Mouse (Mus musculus) limb, embryonic 12.5 days (tissue): ENCODE measurements around the gene Csnk1g1. TPM values are rescaled to one million over a fixed set of nuclear protein-coding genes. Genes with fewer than 3 reads are reported as not detected.

Experiments
- ATAC-seq: fragments of 200-750 bp; cut with Nextera tagmentation; 2 replicates; pipeline ENCODE4 v1.8.0; 2017; ENCODE audit warnings: low read depth, moderate TSS enrichment; ENCODE audit not compliant: insufficient number of reproducible peaks, insufficient read depth, low FRiP score, low TSS enrichment
- H3K27ac ChIP-seq: fragments of 300-500 bp; sonication (generic); 2 replicates; pipeline ENCODE4 v1.5.1; 2016; ENCODE audit warnings: mild to moderate bottlenecking, moderate library complexity
- H3K27me3 ChIP-seq: fragments of 300-500 bp; sonication (generic); 2 replicates; pipeline ENCODE4 v1.6.1; 2016; ENCODE audit warnings: mild to moderate bottlenecking, moderate library complexity
- H3K36me3 ChIP-seq: fragments of 300-500 bp; sonication (generic); 2 replicates; pipeline ENCODE4 v1.6.1; 2016; ENCODE audit warnings: mild to moderate bottlenecking, moderate library complexity
- H3K4me1 ChIP-seq: fragments of 300-500 bp; sonication (generic); replicated peaks from 2 replicates; pipeline ENCODE4 v1.6.1; 2016
- H3K4me2 ChIP-seq: fragments of 300-500 bp; sonication (generic); 2 replicates; pipeline ENCODE4 v1.6.1; 2016; ENCODE audit warnings: mild to moderate bottlenecking, moderate library complexity
- H3K4me3 ChIP-seq: fragments of 300-500 bp; sonication (generic); replicated peaks from 2 replicates; pipeline ENCODE4 v1.5.1; 2016; ENCODE audit warnings: mild to moderate bottlenecking
- H3K9ac ChIP-seq: fragments of 300-500 bp; sonication (generic); replicated peaks from 2 replicates; pipeline ENCODE4 v1.6.1; 2016; ENCODE audit warnings: mild to moderate bottlenecking, moderate library complexity
- H3K9me3 ChIP-seq: fragments of 300-500 bp; sonication (generic); 2 replicates; pipeline ENCODE4 v1.6.1; 2016; ENCODE audit warnings: mild to moderate bottlenecking, moderate library complexity
- WGBS: fragments of 180-500 bp; shearing (Covaris S2); methylation state at CpG from one replicate; pipeline ENCODE4 v1.1.7; 2016; 5-methylcytosine and 5-hydroxymethylcytosine counted together
- polyA plus RNA-seq: library from polyadenylated mRNA; unstranded; fragments of >200 nt; fragmentation: Nextera tagmentation; extraction: Ambion mirVana; gene quantifications from 2 replicates; pipeline ENCODE4 v1.2.1, GENCODE M21; 2016

The Csnk1g1 gene
- polyA plus RNA-seq, 1 experiment from 2014 or later, result 18.1 TPM

GRCm38 (mm10) chr9:66052731-66053130 is 144.0 kb downstream of the Csnk1g1 start:
- Histone ChIP-seq H3K36me3 (no peaks in the 10 kb centered on the region), H3K4me3 (no peak overlapping the region), H3K27ac (no peak overlapping the region), H3K9ac (no peak overlapping the region), H3K4me2 (no peak overlapping the region), H3K9me3 (no peaks in the 10 kb centered on the region), H3K27me3 (no peaks in the 10 kb centered on the region), H3K4me1 (no peaks in the 10 kb centered on the region)
- no peak for ATAC-seq
- WGBS, result 90% methylated on average over 1 of the region's 1 CpGs

DNA sequence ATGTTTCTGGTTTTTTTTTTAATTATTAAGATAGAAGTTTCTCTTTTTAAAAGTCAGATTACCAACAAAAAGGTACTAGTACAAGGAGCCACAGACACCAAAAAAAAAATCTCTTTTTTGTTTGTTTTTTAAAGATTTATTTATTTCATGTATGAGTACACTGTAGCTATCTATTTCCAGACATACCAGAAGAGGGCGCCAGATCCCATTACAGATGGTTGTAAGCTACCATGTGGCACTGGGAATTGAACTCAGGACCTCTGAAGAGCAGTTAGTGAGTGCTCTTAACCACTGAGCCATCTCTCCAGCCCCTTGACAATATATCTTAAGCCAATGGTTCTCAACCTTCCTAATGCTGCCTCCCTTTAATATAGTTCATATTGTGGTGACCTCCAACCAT is 144.9 kb downstream of the Csnk1g1 start:
- H3K27me3 ChIP-seq, result no peaks in the 10 kb centered on the region
- H3K9me3 ChIP-seq, result no peaks in the 10 kb centered on the region
- no peak overlapping the region for H3K27ac ChIP-seq
- no peak overlapping the region for H3K4me2 ChIP-seq
- H3K36me3 ChIP-seq, result no peaks in the 10 kb centered on the region
- no peak overlapping the region for H3K9ac ChIP-seq
- H3K4me3 ChIP-seq, result no peak overlapping the region
- no peak for ATAC-seq
- 25% methylated on average over 1 of the region's 1 CpGs for WGBS
- H3K4me1 ChIP-seq, result no peaks in the 10 kb centered on the region

GRCm38 (mm10) chr9:66059583-66060307 is 151.0 kb downstream of the Csnk1g1 start, which contains the start of gene Ppib:
Gene Ppib (plus strand): TSS chr9:66060222.
- no peaks in the 10 kb centered on the region for H3K27me3 ChIP-seq
- H3K4me2 ChIP-seq, result peak within 1 kb of the TSS; percentile 86
- peak within 1 kb of the TSS; percentile 60 for H3K27ac ChIP-seq
- WGBS, result 1% methylated on average over 51 of the region's 51 CpGs
- H3K4me3 ChIP-seq, result peak within 1 kb of the TSS; percentile 81
- H3K9ac ChIP-seq, result peak within 1 kb of the TSS; percentile 87
- ATAC-seq, result peak; percentile 92
- peaks cover 18% of the 10 kb centered on the region for H3K4me1 ChIP-seq
- no peaks in the 10 kb centered on the region for H3K9me3 ChIP-seq
- peaks cover 30% of the 10 kb centered on the region for H3K36me3 ChIP-seq

GRCm38 (mm10) chr9:66060308-66060647 is 151.6 kb downstream of the Csnk1g1 start:
- peak; percentile 48; the same call in 1 of the 2 replicates for ATAC-seq
- peak overlapping the region; percentile 81 for H3K4me3 ChIP-seq
- WGBS, result under 1% methylated on average over 20 of the region's 20 CpGs
- no peaks in the 10 kb centered on the region for H3K27me3 ChIP-seq
- peak overlapping the region; percentile 60 for H3K27ac ChIP-seq
- H3K36me3 ChIP-seq, result peaks cover 33% of the 10 kb centered on the region
- H3K4me2 ChIP-seq, result peak overlapping the region; percentile 86
- no peaks in the 10 kb centered on the region for H3K9me3 ChIP-seq
- H3K9ac ChIP-seq, result peak overlapping the region; percentile 87
- peaks cover 18% of the 10 kb centered on the region for H3K4me1 ChIP-seq

- WGBS, result 20% methylated on average over 4 of the region's 4 CpGs
- peak overlapping the region; percentile 41; the same call in 1 of the 2 replicates for H3K27ac ChIP-seq
Measured at GRCm38 (mm10) chr9:66060986-66061385, 152.3 kb downstream of the Csnk1g1 start.

DNA sequence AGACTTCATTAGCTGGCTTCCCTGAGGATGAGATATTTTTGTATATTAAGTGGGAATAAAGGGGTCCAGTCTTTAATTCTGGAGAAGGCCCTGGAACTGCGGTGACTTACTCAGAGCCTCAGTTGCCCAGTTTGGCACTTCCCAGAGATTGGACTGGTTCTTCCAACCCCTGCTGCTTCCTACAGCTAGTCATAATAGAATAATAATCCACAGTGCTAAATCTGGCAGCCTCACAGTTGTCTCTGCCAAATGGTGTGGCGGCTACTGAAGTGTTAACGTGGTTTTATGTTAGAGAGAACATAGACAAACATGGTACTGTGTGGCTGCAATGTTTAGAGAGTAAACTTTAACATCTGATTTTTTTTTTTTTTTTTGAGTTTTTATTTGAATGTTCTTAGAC is 152.9 kb downstream of the Csnk1g1 start:
- 86% methylated on average over 3 of the region's 3 CpGs for WGBS
- Histone ChIP-seq H3K4me1 (peaks cover 18% of the 10 kb centered on the region), H3K9ac (peak overlapping the region; percentile 87; the same call in 1 of the 2 replicates), H3K27ac (peak overlapping the region; percentile 41; the same call in 1 of the 2 replicates), H3K4me3 (peak overlapping the region; percentile 81), H3K27me3 (peaks cover 3% of the 10 kb centered on the region; the same call in 1 of the 2 replicates), H3K4me2 (peak overlapping the region; percentile 86), H3K9me3 (no peaks in the 10 kb centered on the region), H3K36me3 (peaks cover 47% of the 10 kb centered on the region)
- no peak for ATAC-seq

More at GRCm38 (mm10) chr9:66060986-66061385, 152.3 kb downstream of the Csnk1g1 start:
- peak overlapping the region; percentile 81 for H3K4me3 ChIP-seq
- peaks cover 18% of the 10 kb centered on the region for H3K4me1 ChIP-seq
- ATAC-seq, result no peak
- no peaks in the 10 kb centered on the region for H3K27me3 ChIP-seq
- H3K9ac ChIP-seq, result peak overlapping the region; percentile 87
- peak overlapping the region; percentile 86 for H3K4me2 ChIP-seq
- H3K36me3 ChIP-seq, result peaks cover 40% of the 10 kb centered on the region
- no peaks in the 10 kb centered on the region for H3K9me3 ChIP-seq

DNA sequence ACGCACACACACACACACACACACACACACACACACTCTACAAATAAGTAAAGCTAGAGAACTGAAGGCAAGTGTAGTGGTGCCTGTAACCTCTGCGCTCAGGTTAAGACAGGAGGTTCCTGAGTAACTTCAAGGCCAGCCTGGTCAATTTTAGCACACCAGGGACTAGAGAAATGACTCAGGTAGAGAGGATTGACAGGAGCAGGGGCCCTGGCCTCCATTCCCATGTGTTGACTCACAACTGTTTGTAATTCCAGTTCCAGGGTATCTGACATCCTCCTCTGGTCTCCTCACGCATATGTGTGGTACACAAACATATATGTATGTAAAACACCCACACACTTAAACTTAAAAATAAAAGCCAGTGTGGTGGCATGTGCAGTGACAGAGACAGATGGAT is 154.7 kb downstream of the Csnk1g1 start:
- H3K36me3 ChIP-seq, result peaks cover 57% of the 10 kb centered on the region
- no peak overlapping the region for H3K4me2 ChIP-seq
- no peak overlapping the region for H3K9ac ChIP-seq
- H3K27ac ChIP-seq, result no peak overlapping the region
- no peak overlapping the region for H3K4me3 ChIP-seq
- H3K27me3 ChIP-seq, result peaks cover 20% of the 10 kb centered on the region
- H3K4me1 ChIP-seq, result peaks cover 19% of the 10 kb centered on the region
- H3K9me3 ChIP-seq, result no peaks in the 10 kb centered on the region
- WGBS, result 92% methylated on average over 3 of the region's 3 CpGs
- ATAC-seq, result no peak

- Histone ChIP-seq H3K9ac (no peak overlapping the region), H3K27me3 (peaks cover 29% of the 10 kb centered on the region), H3K9me3 (no peaks in the 10 kb centered on the region), H3K4me3 (no peak overlapping the region), H3K27ac (no peak overlapping the region), H3K4me2 (no peak overlapping the region), H3K36me3 (peaks cover 57% of the 10 kb centered on the region), H3K4me1 (peaks cover 23% of the 10 kb centered on the region)
- 95% methylated on average over 11 of the region's 11 CpGs for WGBS
- no peak for ATAC-seq
Measured at GRCm38 (mm10) chr9:66064316-66064715, 155.6 kb downstream of the Csnk1g1 start.

- Histone ChIP-seq H3K36me3 (peaks cover 54% of the 10 kb centered on the region), H3K27me3 (peaks cover 43% of the 10 kb centered on the region), H3K27ac (no peak overlapping the region), H3K9ac (no peak overlapping the region), H3K4me3 (no peak overlapping the region), H3K4me1 (peaks cover 11% of the 10 kb centered on the region), H3K4me2 (no peak overlapping the region), H3K9me3 (no peaks in the 10 kb centered on the region)
- no peak for ATAC-seq
- 93% methylated on average over 3 of the region's 3 CpGs for WGBS
Measured at GRCm38 (mm10) chr9:66066791-66067190, 158.1 kb downstream of the Csnk1g1 start.

DNA sequence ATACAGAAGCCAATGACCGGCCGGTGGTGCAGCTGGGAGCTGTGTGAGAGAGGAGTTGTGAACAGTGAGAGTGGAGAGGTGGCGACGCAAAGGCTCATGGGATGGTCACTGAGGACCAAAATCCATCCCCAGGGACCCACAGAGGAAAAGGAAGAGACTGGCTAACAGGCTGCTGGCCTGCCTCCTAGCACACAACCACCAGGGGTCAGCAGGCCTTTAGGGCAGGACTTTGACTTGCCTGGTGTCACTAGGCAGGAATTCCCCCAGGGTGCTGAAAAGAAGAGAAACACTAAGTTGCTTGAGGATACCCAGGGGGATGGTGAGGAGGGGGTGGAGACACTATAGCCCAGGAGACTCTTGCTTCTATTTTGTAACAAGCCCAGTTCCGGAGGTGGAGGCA is 158.8 kb downstream of the Csnk1g1 start:
- Histone ChIP-seq H3K9ac (no peak overlapping the region), H3K4me2 (no peak overlapping the region), H3K27ac (no peak overlapping the region), H3K27me3 (peaks cover 43% of the 10 kb centered on the region), H3K4me1 (peaks cover 11% of the 10 kb centered on the region), H3K4me3 (no peak overlapping the region), H3K9me3 (no peaks in the 10 kb centered on the region), H3K36me3 (peaks cover 48% of the 10 kb centered on the region)
- WGBS, result 15% methylated on average over 5 of the region's 5 CpGs
- no peak for ATAC-seq

GRCm38 (mm10) chr9:66068056-66068455 is 159.3 kb downstream of the Csnk1g1 start:
- Histone ChIP-seq H3K4me1 (peaks cover 11% of the 10 kb centered on the region), H3K27me3 (peaks cover 43% of the 10 kb centered on the region), H3K4me3 (no peak overlapping the region), H3K9me3 (no peaks in the 10 kb centered on the region), H3K9ac (no peak overlapping the region), H3K27ac (no peak overlapping the region), H3K36me3 (peaks cover 43% of the 10 kb centered on the region), H3K4me2 (no peak overlapping the region)
- WGBS, result 57% methylated on average over 4 of the region's 4 CpGs
- no peak for ATAC-seq
